Mouse (Mus musculus): ENCODE measurements at regions not wholly inside any gene's neighbourhood (a gene's known extent, or its start where the extent isn't known, plus 50 kb on each side); places are given as distances from the start of the nearest gene placed in this dataset.

DNA sequence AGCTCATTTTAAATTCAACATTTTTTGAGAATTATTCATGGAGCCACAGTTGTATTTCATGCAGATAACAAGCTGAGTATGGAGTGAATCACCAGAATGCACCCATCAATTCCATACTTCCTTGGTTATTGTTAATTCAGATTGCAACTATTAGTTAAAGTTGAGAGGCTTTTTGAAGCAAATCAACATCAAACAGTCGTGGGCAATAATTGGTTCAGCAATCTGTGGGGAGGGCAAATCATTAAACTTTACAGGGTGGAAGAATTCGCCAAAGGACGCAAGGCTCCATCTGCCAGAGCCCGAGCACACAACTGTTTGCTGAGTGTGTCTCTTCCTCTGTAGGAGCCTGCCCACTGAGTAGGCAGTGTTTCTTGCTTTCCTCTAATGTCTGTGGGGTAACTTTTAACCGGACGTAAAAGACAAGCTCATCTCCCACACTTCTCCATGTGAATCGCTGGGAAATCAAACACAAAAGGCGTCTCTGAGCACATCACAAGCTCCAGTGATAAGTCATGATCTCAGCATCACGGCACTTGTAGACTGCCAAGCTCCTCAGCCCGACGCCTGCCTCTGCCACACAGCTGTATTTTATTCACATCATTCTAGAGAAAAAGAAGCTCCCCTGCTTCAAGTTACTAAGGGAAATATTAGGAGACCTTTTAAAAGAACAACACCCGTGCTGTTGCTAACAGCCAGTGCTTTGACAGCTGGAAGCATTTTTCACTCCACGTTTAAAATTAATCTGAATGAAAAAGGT, 75.7 kb upstream of the Pja2 start:
- no peak for DNase-seq (ENCODE audit: low spot score)
- H3K36me3 ChIP-seq (ENCODE audit: insufficient read depth, low read length): no peaks in the 10 kb centered on the region
- no peak for TF ChIP-seq CTCF (IDR thresholded peaks at IDR 0.05; ENCODE audit: low read depth)
- no peaks in the 10 kb centered on the region for H3K9me3 ChIP-seq (ENCODE audit: low read length)
- H3K4me2 ChIP-seq (ENCODE audit: low read depth, low read length): no peak overlapping the region
- H3K4me1 ChIP-seq (ENCODE audit: insufficient read depth, low read length): no peaks in the 10 kb centered on the region
- no peak overlapping the region for H3K4me3 ChIP-seq (ENCODE audit: low read length)
- H3K27ac ChIP-seq: no peak overlapping the region
- 46% methylated on average over 13 of the region's 13 CpGs for WGBS
- H3K27me3 ChIP-seq (ENCODE audit: insufficient read depth, low read length): no peaks in the 10 kb centered on the region
- H3K9ac ChIP-seq (replicated peaks; ENCODE audit: low read length): no peak overlapping the region
- ATAC-seq: no peak

GRCm38 (mm10) chr17:64425811-64426210, 94.1 kb upstream of the Pja2 start:
- Histone ChIP-seq H3K4me1 (ENCODE audit: insufficient read depth, low read length) (no peaks in the 10 kb centered on the region), H3K9ac (replicated peaks; ENCODE audit: low read length) (no peak overlapping the region), H3K4me3 (ENCODE audit: low read length) (no peak overlapping the region), H3K27me3 (ENCODE audit: insufficient read depth, low read length) (no peaks in the 10 kb centered on the region), H3K4me2 (ENCODE audit: low read depth, low read length) (no peak overlapping the region), H3K9me3 (ENCODE audit: low read length) (no peaks in the 10 kb centered on the region), H3K36me3 (ENCODE audit: insufficient read depth, low read length) (no peaks in the 10 kb centered on the region), H3K27ac (no peak overlapping the region)
- TF ChIP-seq CTCF (IDR thresholded peaks at IDR 0.05; ENCODE audit: low read depth): no peak
- ATAC-seq (no peak), DNase-seq (ENCODE audit: low spot score) (no peak)
- 80% methylated on average over 1 of the region's 1 CpGs for WGBS

GRCm38 (mm10) chr17:64426536-64426935, 94.8 kb upstream of the Pja2 start:
- 71% methylated on average over 5 of the region's 5 CpGs for WGBS

GRCm38 (mm10) chr17:64439571-64439970, 107.9 kb upstream of the Pja2 start:
- Histone ChIP-seq H3K36me3 (ENCODE audit: insufficient read depth, low read length) (no peaks in the 10 kb centered on the region), H3K9ac (replicated peaks; ENCODE audit: low read length) (no peak overlapping the region), H3K4me1 (ENCODE audit: insufficient read depth, low read length) (no peaks in the 10 kb centered on the region), H3K27me3 (ENCODE audit: insufficient read depth, low read length) (no peaks in the 10 kb centered on the region), H3K9me3 (ENCODE audit: low read length) (no peaks in the 10 kb centered on the region), H3K4me2 (ENCODE audit: low read depth, low read length) (no peak overlapping the region), H3K4me3 (ENCODE audit: low read length) (no peak overlapping the region), H3K27ac (no peak overlapping the region)
- ATAC-seq (no peak), DNase-seq (ENCODE audit: low spot score) (no peak)
- WGBS: 87% methylated on average over 1 of the region's 1 CpGs
- no peak for TF ChIP-seq CTCF (IDR thresholded peaks at IDR 0.05; ENCODE audit: low read depth)

More at GRCm38 (mm10) chr17:64426536-64426935, 94.8 kb upstream of the Pja2 start:
- no peak overlapping the region for H3K4me2 ChIP-seq (ENCODE audit: low read depth, low read length)
- no peak for TF ChIP-seq CTCF (IDR thresholded peaks at IDR 0.05; ENCODE audit: low read depth)
- no peaks in the 10 kb centered on the region for H3K4me1 ChIP-seq (ENCODE audit: insufficient read depth, low read length)
- ATAC-seq: no peak
- no peak overlapping the region for H3K4me3 ChIP-seq (ENCODE audit: low read length)
- H3K9ac ChIP-seq (replicated peaks; ENCODE audit: low read length): no peak overlapping the region
- no peaks in the 10 kb centered on the region for H3K27me3 ChIP-seq (ENCODE audit: insufficient read depth, low read length)
- H3K27ac ChIP-seq: no peak overlapping the region
- DNase-seq (ENCODE audit: low spot score): no peak
- H3K36me3 ChIP-seq (ENCODE audit: insufficient read depth, low read length): no peaks in the 10 kb centered on the region
- no peaks in the 10 kb centered on the region for H3K9me3 ChIP-seq (ENCODE audit: low read length)

- H3K27ac ChIP-seq: peak overlapping the region; percentile 4; the same call in 1 of the 2 replicates
- H3K27me3 ChIP-seq (ENCODE audit: insufficient read depth, low read length): no peaks in the 10 kb centered on the region
- no peak for TF ChIP-seq CTCF (IDR thresholded peaks at IDR 0.05; ENCODE audit: low read depth)
- no peak overlapping the region for H3K4me3 ChIP-seq (ENCODE audit: low read length)
- no peaks in the 10 kb centered on the region; the same call in 1 of the 2 replicates for H3K9me3 ChIP-seq (ENCODE audit: low read length)
- H3K4me1 ChIP-seq (ENCODE audit: insufficient read depth, low read length): no peaks in the 10 kb centered on the region
- WGBS: 49% methylated on average over 2 of the region's 2 CpGs
- no peak overlapping the region for H3K9ac ChIP-seq (replicated peaks; ENCODE audit: low read length)
- no peak overlapping the region for H3K4me2 ChIP-seq (ENCODE audit: low read depth, low read length)
- DNase-seq (ENCODE audit: low spot score): peak; percentile 48
- H3K36me3 ChIP-seq (ENCODE audit: insufficient read depth, low read length): no peaks in the 10 kb centered on the region
- no peak for ATAC-seq
Observed at GRCm38 (mm10) chr17:64454736-64455135, 123.0 kb upstream of the Pja2 start.

- DNase-seq (ENCODE audit: low spot score) (no peak), ATAC-seq (no peak)
- no peak overlapping the region for H3K4me2 ChIP-seq (ENCODE audit: low read depth, low read length)
- no peak for TF ChIP-seq CTCF (IDR thresholded peaks at IDR 0.05; ENCODE audit: low read depth)
- no peaks in the 10 kb centered on the region for H3K27me3 ChIP-seq (ENCODE audit: insufficient read depth, low read length)
- H3K4me3 ChIP-seq (ENCODE audit: low read length): no peak overlapping the region
- WGBS: 89% methylated on average over 7 of the region's 7 CpGs
- no peaks in the 10 kb centered on the region for H3K36me3 ChIP-seq (ENCODE audit: insufficient read depth, low read length)
- no peak overlapping the region for H3K9ac ChIP-seq (replicated peaks; ENCODE audit: low read length)
- no peaks in the 10 kb centered on the region for H3K9me3 ChIP-seq (ENCODE audit: low read length)
- H3K4me1 ChIP-seq (ENCODE audit: insufficient read depth, low read length): 0 out of 2 replicates have a peak, but pooled peaks cover 4% of the 10 kb centered on the region
- H3K27ac ChIP-seq: no peak overlapping the region
Observed at GRCm38 (mm10) chr17:64466273-64466672, 134.3 kb upstream of the Man2a1 start.

DNA sequence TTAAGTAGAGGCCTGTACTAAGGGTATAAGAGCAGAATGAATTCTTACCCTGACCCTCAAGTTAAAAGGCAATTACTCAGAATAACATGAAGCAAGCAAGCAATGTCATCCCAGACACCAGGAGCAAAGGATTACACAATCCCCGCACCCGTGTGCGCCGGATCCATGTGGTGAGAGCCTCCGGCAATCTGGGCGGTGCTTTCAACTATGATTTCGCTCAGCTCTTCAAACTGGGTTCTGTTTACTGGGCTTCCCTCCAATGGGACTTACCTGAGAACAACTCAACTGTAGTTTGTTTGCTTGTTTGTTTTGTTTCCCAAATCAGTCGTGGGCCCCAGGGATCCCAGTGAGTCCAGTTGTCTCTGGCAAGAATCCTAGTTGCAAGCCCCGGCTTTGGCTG, 133.8 kb upstream of the Man2a1 start:
- no peaks in the 10 kb centered on the region for H3K36me3 ChIP-seq (ENCODE audit: insufficient read depth, low read length)
- no peaks in the 10 kb centered on the region for H3K27me3 ChIP-seq (ENCODE audit: insufficient read depth, low read length)
- no peak overlapping the region for H3K4me3 ChIP-seq (ENCODE audit: low read length)
- 0 out of 2 replicates have a peak, but pooled peaks cover 4% of the 10 kb centered on the region for H3K4me1 ChIP-seq (ENCODE audit: insufficient read depth, low read length)
- WGBS: 64% methylated on average over 9 of the region's 9 CpGs
- H3K9ac ChIP-seq (replicated peaks; ENCODE audit: low read length): no peak overlapping the region
- H3K9me3 ChIP-seq (ENCODE audit: low read length): no peaks in the 10 kb centered on the region
- ATAC-seq: no peak
- no peak overlapping the region for H3K27ac ChIP-seq
- no peak for TF ChIP-seq CTCF (IDR thresholded peaks at IDR 0.05; ENCODE audit: low read depth)
- H3K4me2 ChIP-seq (ENCODE audit: low read depth, low read length): no peak overlapping the region
- DNase-seq (ENCODE audit: low spot score): no peak
